Mouse (Mus musculus): ENCODE measurements around the gene Usp2.

- no peak for TF ChIP-seq CTCF (IDR thresholded peaks at IDR 0.05; ENCODE audit: control insufficient read depth, insufficient read depth, insufficient replicate concordance, low read depth, low read length)
- TF ChIP-seq POLR2A (IDR thresholded peaks at IDR 0.05; ENCODE audit: control insufficient read depth, low read depth, low read length): peak; percentile 18
Measured at GRCm38 (mm10) chr9:44075276-44075995, 8.6 kb downstream of the Usp2 start.
